ENCODE assay signal across 7 mouse cellular contexts in genomic region chr17:23630195-23631020, GRCm38 (mm10). TPM values are rescaled to one million over a fixed set of nuclear protein-coding genes. Genes with fewer than 3 reads are reported as not detected.
DNase-seq lines count a peak whose midpoint lies in the region; ATAC-seq lines count a peak whose summit lies in the region.

No protein-coding gene starts in this region.

- 16% methylated on average over 21 of the region's 22 CpGs for WGBS in intestine, embryonic 16.5 days
- 20% methylated on average over 22 of the region's 22 CpGs for WGBS in midbrain, embryonic 11.5 days

- peak overlapping the region; percentile 26 for H3K4me3 ChIP-seq in intestine, embryonic 16.5 days (ENCODE audit: low read length)
- H3K4me3 ChIP-seq in midbrain, embryonic 11.5 days (ENCODE audit: low read depth, low read length), result peak overlapping the region; percentile 2; the same call in 1 of the 2 replicates

- no peaks in the 10 kb centered on the region for H3K36me3 ChIP-seq in intestine, embryonic 16.5 days (ENCODE audit: control insufficient read depth, insufficient read depth, low read length)
- no peaks in the 10 kb centered on the region for H3K36me3 ChIP-seq in midbrain, embryonic 11.5 days (ENCODE audit: control insufficient read depth, insufficient read depth, low read length)

- intact Hi-C loops in left cerebral cortex, postnatal 36 days (cut with DNase I), result no loop called here

- ATAC-seq in intestine, embryonic 16.5 days, result peak; percentile 93
- ATAC-seq in midbrain, embryonic 11.5 days (ENCODE audit: low FRiP score), result peak; percentile 86

- H3K27me3 ChIP-seq in intestine, embryonic 16.5 days (replicated peaks; ENCODE audit: control insufficient read depth, insufficient read depth, low read length), result no peaks in the 10 kb centered on the region
- no peaks in the 10 kb centered on the region; the same call in 1 of the 2 replicates for H3K27me3 ChIP-seq in midbrain, embryonic 11.5 days (ENCODE audit: control insufficient read depth, insufficient read depth, low read length)

- DNase-seq in adrenal gland, adult 2 months, result peak; percentile 84
- DNase-seq in embryo, embryonic 11.5 days (ENCODE audit: low read depth, low spot score), result peak; percentile 65
- peak; percentile 64 to 81 for DNase-seq in gastrocnemius, postnatal 4 days (ENCODE audit: low spot score in 2 of 2)
- peak; percentile 84 to 86 for DNase-seq in left cerebral cortex, postnatal 36 days (ENCODE audit: low spot score in 2 of 2)
- DNase-seq in midbrain, embryonic 11.5 days (ENCODE audit: low spot score, missing footprints), result peak; percentile 92
- peak; percentile 81 for DNase-seq in right cerebral cortex, postnatal 4 days

- H3K9me3 ChIP-seq in intestine, embryonic 16.5 days (ENCODE audit: control insufficient read depth, low read length), result no peaks in the 10 kb centered on the region
- no peaks in the 10 kb centered on the region for H3K9me3 ChIP-seq in midbrain, embryonic 11.5 days (ENCODE audit: control insufficient read depth, low read length)

- no peak overlapping the region for H3K27ac ChIP-seq in intestine, embryonic 16.5 days (ENCODE audit: low read length)
- H3K27ac ChIP-seq in midbrain, embryonic 11.5 days (ENCODE audit: low read depth, low read length), result no peak overlapping the region

- H3K4me2 ChIP-seq in intestine, embryonic 16.5 days (ENCODE audit: low read depth, low read length), result peak overlapping the region; percentile 58
- H3K4me2 ChIP-seq in midbrain, embryonic 11.5 days, result peak overlapping the region; percentile 32

- H3K9ac ChIP-seq in intestine, embryonic 16.5 days (ENCODE audit: low read depth, low read length), result peak overlapping the region; percentile 48; the same call in 1 of the 2 replicates
- no peak overlapping the region for H3K9ac ChIP-seq in midbrain, embryonic 11.5 days (ENCODE audit: low read length)

- peaks cover 4% of the 10 kb centered on the region for H3K4me1 ChIP-seq in intestine, embryonic 16.5 days (ENCODE audit: control insufficient read depth, insufficient read depth, low read length)
- no peaks in the 10 kb centered on the region for H3K4me1 ChIP-seq in midbrain, embryonic 11.5 days (ENCODE audit: control insufficient read depth, insufficient read depth, low read length)

RNA-seq across cellular contexts. Expression of gene Mmp25, which starts 14.7 kb away (rescaled TPM):
- under 1 TPM in 1 of 2 experiments, not detected in 1; 0.10 TPM for total RNA-seq in adrenal gland, adult 2 months (2021)
- 0.13 and 0.42 TPM in 2 replicates for polyA plus RNA-seq in adrenal gland, adult 2 months (2012; rRNA removed)
- under 1 TPM; 0.70 to 0.71 TPM for total RNA-seq in gastrocnemius, postnatal 4 days (2021)
- 0.64 and 0.70 TPM in 2 replicates for polyA plus RNA-seq in intestine, embryonic 16.5 days (2015; fragmentation: Nextera tagmentation; extraction: Ambion mirVana)
- total RNA-seq in left cerebral cortex, postnatal 36 days (2021), result under 1 TPM; 0.12 to 0.16 TPM
- polyA plus RNA-seq in midbrain, embryonic 11.5 days (2014; fragmentation: Nextera tagmentation; extraction: Ambion mirVana), result 0.43 and 0.61 TPM in 2 replicates

RNA-seq across cellular contexts. Expression of gene Zscan10, which starts 29.8 kb away (rescaled TPM):
- total RNA-seq in adrenal gland, adult 2 months (2021), result not detected
- 0.04 TPM in 1 of 2 replicates, not detected in the other for polyA plus RNA-seq in adrenal gland, adult 2 months (2012; rRNA removed)
- not detected for total RNA-seq in gastrocnemius, postnatal 4 days (2021)
- polyA plus RNA-seq in intestine, embryonic 16.5 days (2015; fragmentation: Nextera tagmentation; extraction: Ambion mirVana), result 0.09 TPM in 1 of 2 replicates, not detected in the other
- total RNA-seq in left cerebral cortex, postnatal 36 days (2021), result not detected
- 0.22 TPM in 1 of 2 replicates, not detected in the other for polyA plus RNA-seq in midbrain, embryonic 11.5 days (2014; fragmentation: Nextera tagmentation; extraction: Ambion mirVana)

RNA-seq across cellular contexts. Expression of gene Bicdl2, which starts 29.9 kb away (rescaled TPM):
- not detected for total RNA-seq in adrenal gland, adult 2 months (2021)
- polyA plus RNA-seq in adrenal gland, adult 2 months (2012; rRNA removed), result not detected in 2 replicates
- not detected for total RNA-seq in gastrocnemius, postnatal 4 days (2021)
- 5.8 and 6.5 TPM in 2 replicates for polyA plus RNA-seq in intestine, embryonic 16.5 days (2015; fragmentation: Nextera tagmentation; extraction: Ambion mirVana)
- not detected for total RNA-seq in left cerebral cortex, postnatal 36 days (2021)
- polyA plus RNA-seq in midbrain, embryonic 11.5 days (2014; fragmentation: Nextera tagmentation; extraction: Ambion mirVana), result 0.14 and 0.19 TPM in 2 replicates

RNA-seq across cellular contexts. Expression of gene Zfp13, which starts 31.1 kb away (rescaled TPM):
- 10 to 100 TPM in 1 of 2 experiments, 1 to 10 TPM in 1; 6.6 to 12.4 TPM for total RNA-seq in adrenal gland, adult 2 months (2021)
- 25.1 and 25.4 TPM in 2 replicates for polyA plus RNA-seq in adrenal gland, adult 2 months (2012; rRNA removed)
- 1 to 10 TPM; 8.3 to 9.9 TPM for total RNA-seq in gastrocnemius, postnatal 4 days (2021)
- 8.6 and 8.8 TPM in 2 replicates for polyA plus RNA-seq in intestine, embryonic 16.5 days (2015; fragmentation: Nextera tagmentation; extraction: Ambion mirVana)
- 10 to 100 TPM; 26.0 to 26.4 TPM for total RNA-seq in left cerebral cortex, postnatal 36 days (2021)
- polyA plus RNA-seq in midbrain, embryonic 11.5 days (2014; fragmentation: Nextera tagmentation; extraction: Ambion mirVana), result 16.3 and 16.5 TPM in 2 replicates

RNA-seq across cellular contexts. Expression of gene Hcfc1r1, which starts 43.0 kb away (rescaled TPM):
- 100 to 1,000 TPM; 170 to 228 TPM for total RNA-seq in adrenal gland, adult 2 months (2021)
- polyA plus RNA-seq in adrenal gland, adult 2 months (2012; rRNA removed), result 747 and 838 TPM in 2 replicates
- total RNA-seq in gastrocnemius, postnatal 4 days (2021), result 100 to 1,000 TPM; 214 to 230 TPM
- 81.0 and 87.3 TPM in 2 replicates for polyA plus RNA-seq in intestine, embryonic 16.5 days (2015; fragmentation: Nextera tagmentation; extraction: Ambion mirVana)
- 100 to 1,000 TPM; 126 to 137 TPM for total RNA-seq in left cerebral cortex, postnatal 36 days (2021)
- 37.4 and 40.6 TPM in 2 replicates for polyA plus RNA-seq in midbrain, embryonic 11.5 days (2014; fragmentation: Nextera tagmentation; extraction: Ambion mirVana)
